Mouse (Mus musculus) heart, embryonic 12.5 days (tissue): Measurements from ENCODE around the gene Gm14308. TPM values are rescaled to one million over a fixed set of nuclear protein-coding genes. Genes with fewer than 3 reads are reported as not detected.
"Not testable (repeated sequence)": the region's sequence is repeated elsewhere in the genome, so short reads cannot be mapped to it uniquely, and the experiment has no call there.

ENCODE experiments used
- ATAC-seq: fragments of 200-750 bp; cut with Nextera tagmentation; 2 replicates; pipeline ENCODE4 v1.8.0; 2017; ENCODE audit warnings: moderate TSS enrichment, moderate library complexity; ENCODE audit not compliant: insufficient number of reproducible peaks, low FRiP score
- H3K27ac ChIP-seq: fragments of 300-500 bp; sonication (generic); 2 replicates; pipeline ENCODE4 v1.5.1; 2016; ENCODE audit warnings: mild to moderate bottlenecking, moderate library complexity; ENCODE audit not compliant: poor library complexity, severe bottlenecking
- H3K27me3 ChIP-seq: fragments of 300-500 bp; sonication (generic); replicated peaks from 2 replicates; pipeline ENCODE4 v1.6.1; 2016; ENCODE audit warnings: mild to moderate bottlenecking, moderate library complexity
- H3K36me3 ChIP-seq: fragments of 300-500 bp; sonication (generic); 2 replicates; pipeline ENCODE4 v1.6.1; 2016; ENCODE audit warnings: mild to moderate bottlenecking, moderate library complexity
- H3K4me1 ChIP-seq: fragments of 300-500 bp; sonication (generic); replicated peaks from 2 replicates; pipeline ENCODE4 v1.6.1; 2016; ENCODE audit warnings: mild to moderate bottlenecking
- H3K4me2 ChIP-seq: fragments of 300-500 bp; sonication (generic); 2 replicates; pipeline ENCODE4 v1.6.1; 2016; ENCODE audit warnings: mild to moderate bottlenecking, moderate library complexity
- H3K4me3 ChIP-seq: fragments of 300-500 bp; sonication (generic); 2 replicates; pipeline ENCODE4 v1.5.1; 2016; ENCODE audit warnings: mild to moderate bottlenecking
- H3K9ac ChIP-seq: fragments of 300-500 bp; sonication (generic); 2 replicates; pipeline ENCODE4 v1.6.1; 2016; ENCODE audit warnings: mild to moderate bottlenecking, moderate library complexity
- H3K9me3 ChIP-seq: fragments of 300-500 bp; sonication (generic); replicated peaks from 2 replicates; pipeline ENCODE4 v1.6.1; 2016; ENCODE audit warnings: mild to moderate bottlenecking, moderate library complexity
- WGBS: fragments of 180-500 bp; shearing (Covaris S2); methylation state at CpG from one replicate; pipeline ENCODE4 v1.1.7; 2016; 5-methylcytosine and 5-hydroxymethylcytosine counted together
- polyA plus RNA-seq: library from polyadenylated mRNA; unstranded; fragments of >200 nt; fragmentation: Nextera tagmentation; extraction: Ambion mirVana; gene quantifications from 2 replicates; pipeline ENCODE4 v1.2.1, GENCODE M21; 2016

Gene Gm14308
- polyA plus RNA-seq: 14.2 and 17.6 TPM in 2 replicates

- H3K9me3 ChIP-seq, H3K4me2 ChIP-seq, H3K36me3 ChIP-seq, H3K9ac ChIP-seq, H3K4me1 ChIP-seq, H3K27me3 ChIP-seq, ATAC-seq, H3K4me3 ChIP-seq, H3K27ac ChIP-seq: not testable (repeated sequence)
- no CpG with 5 or more reads among the region's 4 CpGs for WGBS
Observed at GRCm38 (mm10) chr2:176636244-176636643, at the start of gene Gm14308. Gene Gm14308 (minus strand): TSS chr2:176636344.

GRCm38 (mm10) chr2:176670222-176670621 lies 34.1 kb upstream of the Gm14308 start, which contains the start of gene Zfp973:
Gene Zfp973 (plus strand): TSS chr2:176670522.
- not testable (repeated sequence) for H3K4me1 ChIP-seq, H3K4me2 ChIP-seq, H3K9ac ChIP-seq, H3K36me3 ChIP-seq, H3K27me3 ChIP-seq, H3K27ac ChIP-seq, H3K9me3 ChIP-seq, H3K4me3 ChIP-seq, ATAC-seq
- WGBS: no CpG with 5 or more reads among the region's 6 CpGs

Other genes with a start within 250 kb of the Gm14308 start
- 13.5 and 14.0 TPM in 2 replicates for gene Gm14435, start 212.8 kb downstream of the Gm14308 start, polyA plus RNA-seq
- gene Gm14434, start 149.6 kb downstream of the Gm14308 start, polyA plus RNA-seq: 3.2 TPM in 1 of 2 replicates, not detected in the other
- not detected in 2 replicates for gene Zfp967, start 115.3 kb downstream of the Gm14308 start, polyA plus RNA-seq
- 9.6 and 10.0 TPM in 2 replicates for gene Zfp973, start 34.2 kb upstream of the Gm14308 start, polyA plus RNA-seq
- 22.6 and 24.4 TPM in 2 replicates for gene Gm14305, start 72.0 kb upstream of the Gm14308 start, polyA plus RNA-seq
- 14.3 TPM in 2 replicates for gene Gm14295, start 162.3 kb upstream of the Gm14308 start, polyA plus RNA-seq
- not detected in 2 replicates for gene Gm14408, start 194.8 kb upstream of the Gm14308 start, polyA plus RNA-seq